Mouse (Mus musculus): ENCODE data around the gene Plin4. TPM values are rescaled to one million over a fixed set of nuclear protein-coding genes. Genes with fewer than 3 reads are reported as not detected.

The Plin4 gene
- polyA plus RNA-seq (2017; shearing (Covaris generic)): not detected

GRCm38 (mm10) chr17:56109219-56110051 is at the start of gene Plin4:
Gene Plin4, minus strand, starts transcription at chr17:56109803.

GRCm38 (mm10) chr17:56139858-56140595 is 30.4 kb upstream of the Plin4 start, which contains the start of gene Sema6b:
Gene Sema6b, minus strand, starts transcription at chr17:56140343.

GRCm38 (mm10) chr17:56121826-56122225 is 12.2 kb upstream of the Plin4 start, which contains the start of gene Lrg1:
Gene Lrg1, minus strand, starts transcription at chr17:56122001.

DNA sequence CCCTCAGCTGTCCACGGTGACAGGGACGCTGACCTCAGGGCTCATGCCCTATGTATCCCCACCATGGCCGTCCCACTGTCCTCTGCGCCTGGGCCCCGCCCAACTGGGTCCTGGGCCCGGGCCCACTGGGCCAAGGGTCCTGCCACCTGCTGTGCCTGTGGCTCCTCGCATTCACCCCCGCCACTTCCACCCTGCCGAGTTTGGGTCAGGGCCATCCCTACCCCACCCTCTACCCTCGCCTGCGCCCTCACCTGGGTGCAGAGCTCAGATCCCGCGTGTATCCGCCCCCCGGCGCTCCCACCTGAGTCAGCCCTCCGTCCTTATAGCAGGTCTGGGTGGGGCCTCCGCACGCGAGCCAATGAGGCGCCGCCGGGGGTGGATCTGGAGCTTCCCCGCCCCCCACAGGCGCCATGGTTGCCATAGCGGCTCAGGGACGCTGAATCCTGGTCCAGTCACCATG is 7.7 kb upstream of the Plin4 start, which contains the start of gene Plin5:
Gene Plin5, minus strand, starts transcription at position 346 of the 460 bp plus-strand sequence.

DNA sequence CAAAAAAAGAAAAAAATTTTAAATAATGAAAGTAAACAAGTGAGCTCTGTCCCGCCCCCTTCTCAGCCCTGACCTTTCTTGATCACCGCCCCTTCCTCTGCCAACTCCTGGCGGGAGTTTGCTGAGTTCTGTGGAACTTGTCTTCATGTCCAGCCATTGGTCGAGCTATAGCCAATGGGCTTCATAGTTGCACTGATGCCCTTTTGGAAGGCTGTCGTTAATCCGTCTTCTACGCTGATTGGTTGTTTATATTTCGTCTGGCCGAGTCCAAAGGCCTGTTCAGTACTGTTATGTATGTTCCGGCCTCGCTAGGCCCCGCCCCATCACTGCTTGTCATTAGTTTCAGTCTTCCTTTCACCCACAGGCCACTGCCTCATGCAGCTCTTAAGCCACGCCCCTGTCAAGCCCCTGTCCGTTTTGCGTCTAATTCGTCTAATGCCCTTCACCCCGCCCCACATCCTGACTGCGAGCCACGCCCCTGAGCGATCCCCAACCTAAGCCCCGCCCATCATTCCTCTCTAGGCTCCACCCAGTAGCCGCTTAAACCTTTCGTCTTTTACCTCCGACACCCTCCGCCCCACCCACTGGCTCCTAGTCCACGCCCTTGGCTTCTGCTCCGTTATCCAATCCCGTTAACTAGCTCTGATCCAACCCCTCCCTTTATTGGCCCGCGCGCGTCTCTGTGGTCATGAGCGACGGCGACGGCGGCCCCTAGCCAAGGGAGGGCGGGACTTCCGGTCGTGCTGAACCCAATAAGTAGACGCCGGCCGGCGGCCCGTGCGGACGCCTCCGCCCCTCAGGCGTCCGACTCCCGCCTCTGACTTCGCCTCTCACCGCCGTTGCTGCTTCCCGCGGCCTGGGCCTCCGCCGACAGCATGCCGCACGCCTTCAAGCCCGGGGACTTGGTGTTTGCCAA is 30.5 kb downstream of the Plin4 start, which contains the start of gene Hdgfl2:
Gene Hdgfl2, plus strand, starts transcription at position 755 of the 916 bp plus-strand sequence.

GRCm38 (mm10) chr17:56074827-56075208 is 34.8 kb downstream of the Plin4 start, which contains the start of gene Ubxn6:
Gene Ubxn6, minus strand, starts transcription at chr17:56075028.

Other genes starting within 250 kb of the Plin4 start
- 10 to 100 TPM; 16.1 to 19.4 TPM for gene Zfp119a, start 230.9 kb downstream of the Plin4 start, polyA plus RNA-seq (2017; shearing (Covaris generic))
- 10 to 100 TPM; 25.2 to 34.0 TPM for gene Zfp959, start 217.7 kb downstream of the Plin4 start, polyA plus RNA-seq (2017; shearing (Covaris generic))
- 10 to 100 TPM; 10.5 to 15.5 TPM for gene Zfp119b, start 160.3 kb downstream of the Plin4 start, polyA plus RNA-seq (2017; shearing (Covaris generic))
- 10 to 100 TPM; 26.7 to 76.0 TPM for gene Ebi3, start 157.2 kb downstream of the Plin4 start, polyA plus RNA-seq (2017; shearing (Covaris generic))
- 10 to 100 TPM; 30.7 to 34.7 TPM for gene Yju2, start 150.7 kb downstream of the Plin4 start, polyA plus RNA-seq (2017; shearing (Covaris generic))
- gene Shd, start 139.3 kb downstream of the Plin4 start, polyA plus RNA-seq (2017; shearing (Covaris generic)): 1 to 10 TPM in 1 of 2 experiments, under 1 TPM in 1; 0.29 to 1.8 TPM
- gene Fsd1, start 123.3 kb downstream of the Plin4 start, polyA plus RNA-seq (2017; shearing (Covaris generic)): 1 to 10 TPM; 2.4 to 4.9 TPM
- gene Stap2, start 104.2 kb downstream of the Plin4 start, polyA plus RNA-seq (2017; shearing (Covaris generic)): 1 to 10 TPM in 1 of 2 experiments, under 1 TPM in 1; 0.48 to 1.7 TPM
- gene Mpnd, start 104.1 kb downstream of the Plin4 start, polyA plus RNA-seq (2017; shearing (Covaris generic)): 100 to 1,000 TPM; 114 to 185 TPM
- gene Sh3gl1, start 73.2 kb downstream of the Plin4 start, polyA plus RNA-seq (2017; shearing (Covaris generic)): 100 to 1,000 TPM; 167 to 234 TPM
- 1 to 10 TPM; 2.9 to 3.2 TPM for gene Chaf1a, start 69.4 kb downstream of the Plin4 start, polyA plus RNA-seq (2017; shearing (Covaris generic))
- gene Ubxn6, start 34.8 kb downstream of the Plin4 start, polyA plus RNA-seq (2017; shearing (Covaris generic)): 10 to 100 TPM; 65.6 to 85.6 TPM
- gene Hdgfl2, start 30.2 kb downstream of the Plin4 start, polyA plus RNA-seq (2017; shearing (Covaris generic)): 100 to 1,000 TPM; 137 to 167 TPM
- not detected for gene Plin5, start 7.8 kb upstream of the Plin4 start, polyA plus RNA-seq (2017; shearing (Covaris generic))
- gene Lrg1, start 12.2 kb upstream of the Plin4 start, polyA plus RNA-seq (2017; shearing (Covaris generic)): under 1 TPM; 0.20 to 0.29 TPM
- under 1 TPM; 0.20 to 0.59 TPM for gene Sema6b, start 30.5 kb upstream of the Plin4 start, polyA plus RNA-seq (2017; shearing (Covaris generic))
- gene Tnfaip8l1, start 52.7 kb upstream of the Plin4 start, polyA plus RNA-seq (2017; shearing (Covaris generic)): 10 to 100 TPM; 28.7 to 32.9 TPM
- gene Mydgf, start 74.1 kb upstream of the Plin4 start, polyA plus RNA-seq (2017; shearing (Covaris generic)): 10 to 100 TPM; 53.0 to 57.5 TPM
- 10 to 100 TPM; 48.5 to 51.0 TPM for gene Dpp9, start 109.1 kb upstream of the Plin4 start, polyA plus RNA-seq (2017; shearing (Covaris generic))
- gene Fem1a, start 147.0 kb upstream of the Plin4 start, polyA plus RNA-seq (2017; shearing (Covaris generic)): 10 to 100 TPM; 16.2 to 27.8 TPM
- gene Ticam1, start 167.0 kb upstream of the Plin4 start, polyA plus RNA-seq (2017; shearing (Covaris generic)): 1 to 10 TPM; 7.4 to 7.6 TPM
- 10 to 100 TPM; 32.9 to 34.3 TPM for gene Plin3, start 183.1 kb upstream of the Plin4 start, polyA plus RNA-seq (2017; shearing (Covaris generic))
- gene Arrdc5, start 190.5 kb upstream of the Plin4 start, polyA plus RNA-seq (2017; shearing (Covaris generic)): under 1 TPM; 0.14 to 0.72 TPM
- gene Uhrf1, start 193.5 kb upstream of the Plin4 start, polyA plus RNA-seq (2017; shearing (Covaris generic)): 1 to 10 TPM; 7.9 to 8.8 TPM
- gene Kdm4b, start 216.3 kb upstream of the Plin4 start, polyA plus RNA-seq (2017; shearing (Covaris generic)): 10 to 100 TPM; 46.8 to 61.2 TPM